Mouse (Mus musculus) intestine, postnatal 0 days (tissue): ENCODE data around the gene Cluh. TPM values are rescaled to one million over a fixed set of nuclear protein-coding genes. Genes with fewer than 3 reads are reported as not detected.

Experiments
- ATAC-seq: fragments of 200-750 bp; cut with Nextera tagmentation; 2 replicates; pipeline ENCODE4 v1.8.0; 2017; ENCODE audit warnings: mild to moderate bottlenecking, moderate TSS enrichment, moderate library complexity
- H3K27ac ChIP-seq: fragments of 300-500 bp; sonication (generic); 2 replicates; pipeline ENCODE4 v1.5.1; 2014; ENCODE audit warnings: mild to moderate bottlenecking, low read depth, low read length, moderate library complexity
- H3K27me3 ChIP-seq: fragments of 300-500 bp; sonication (generic); replicated peaks from 2 replicates; pipeline ENCODE4 v1.6.1; 2014; ENCODE audit warnings: low read length, mixed read lengths; ENCODE audit not compliant: control insufficient read depth, insufficient read depth
- H3K36me3 ChIP-seq: fragments of 300-500 bp; sonication (generic); 2 replicates; pipeline ENCODE4 v1.6.1; 2014; ENCODE audit warnings: mild to moderate bottlenecking, moderate library complexity; ENCODE audit not compliant: control insufficient read depth, insufficient read depth
- H3K4me1 ChIP-seq: fragments of 300-500 bp; sonication (generic); replicated peaks from 2 replicates; pipeline ENCODE4 v1.6.1; 2014; ENCODE audit warnings: antibody characterized with exemption, low read length, mixed read lengths; ENCODE audit not compliant: control insufficient read depth, insufficient read depth
- H3K4me2 ChIP-seq: fragments of 300-500 bp; sonication (generic); replicated peaks from 2 replicates; pipeline ENCODE4 v1.6.1; 2014; ENCODE audit warnings: low read depth, mild to moderate bottlenecking, moderate library complexity
- H3K4me3 ChIP-seq: fragments of 300-500 bp; sonication (generic); 2 replicates; pipeline ENCODE4 v1.5.1; 2014; ENCODE audit warnings: low read depth, low read length
- H3K9ac ChIP-seq: fragments of 300-500 bp; sonication (generic); 2 replicates; pipeline ENCODE4 v1.6.1; 2014; ENCODE audit warnings: mild to moderate bottlenecking, low read depth, low read length
- H3K9me3 ChIP-seq: fragments of 300-500 bp; sonication (generic); 2 replicates; pipeline ENCODE4 v1.6.1; 2016; ENCODE audit warnings: mixed run types; ENCODE audit not compliant: control insufficient read depth
- CTCF ChIP-seq: sonication (generic); IDR thresholded peaks from 2 replicates; pipeline ENCODE4 v1.5.1; 2016; ENCODE audit warnings: low read depth, mild to moderate bottlenecking, control low read depth, antibody characterized with exemption, moderate library complexity
- WGBS: fragments of 180-500 bp; shearing (Covaris S2); extraction: QIAGEN DNeasy Blood & Tissue Kit; methylation state at CpG from one replicate; pipeline ENCODE4 v1.1.7; 2014; 5-methylcytosine and 5-hydroxymethylcytosine counted together
- polyA plus RNA-seq: library from polyadenylated mRNA; unstranded; fragments of >200 nt; fragmentation: Nextera tagmentation; extraction: Ambion mirVana; gene quantifications from 2 replicates; pipeline ENCODE4 v1.2.1, GENCODE M21; 2015

Gene Cluh
- polyA plus RNA-seq, 1 experiment from 2014 or later: 21.4 TPM

DNA sequence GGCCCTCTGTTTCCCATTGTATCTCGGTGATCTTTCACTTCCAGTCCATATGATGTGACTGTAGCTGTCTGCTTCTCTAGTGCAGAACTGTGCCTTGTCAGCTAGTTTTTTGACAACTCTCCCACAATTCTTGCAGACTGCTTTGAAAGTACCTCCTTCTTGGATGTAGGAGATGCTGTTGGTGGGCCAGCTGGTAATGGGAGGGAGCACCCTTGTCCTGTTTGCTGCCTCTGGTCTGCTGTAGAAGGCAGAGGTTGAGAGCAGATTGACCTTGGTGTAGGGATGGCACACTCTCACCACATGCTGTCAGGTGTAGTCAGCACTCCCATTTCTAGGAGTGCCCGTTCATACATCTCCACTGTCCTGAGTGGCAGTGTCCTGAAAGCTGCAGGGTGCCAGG is 19.7 kb downstream of the Cluh start:
- TF ChIP-seq CTCF: no peak
- WGBS: 95% methylated on average over 2 of the region's 2 CpGs
- H3K36me3 ChIP-seq: peaks cover 63% of the 10 kb centered on the region
- H3K4me3 ChIP-seq: no peak overlapping the region
- H3K4me1 ChIP-seq: no peaks in the 10 kb centered on the region
- no peak overlapping the region for H3K27ac ChIP-seq
- ATAC-seq: no peak
- no peak overlapping the region for H3K4me2 ChIP-seq
- no peak overlapping the region for H3K9ac ChIP-seq
- H3K27me3 ChIP-seq: no peaks in the 10 kb centered on the region
- no peaks in the 10 kb centered on the region for H3K9me3 ChIP-seq

DNA sequence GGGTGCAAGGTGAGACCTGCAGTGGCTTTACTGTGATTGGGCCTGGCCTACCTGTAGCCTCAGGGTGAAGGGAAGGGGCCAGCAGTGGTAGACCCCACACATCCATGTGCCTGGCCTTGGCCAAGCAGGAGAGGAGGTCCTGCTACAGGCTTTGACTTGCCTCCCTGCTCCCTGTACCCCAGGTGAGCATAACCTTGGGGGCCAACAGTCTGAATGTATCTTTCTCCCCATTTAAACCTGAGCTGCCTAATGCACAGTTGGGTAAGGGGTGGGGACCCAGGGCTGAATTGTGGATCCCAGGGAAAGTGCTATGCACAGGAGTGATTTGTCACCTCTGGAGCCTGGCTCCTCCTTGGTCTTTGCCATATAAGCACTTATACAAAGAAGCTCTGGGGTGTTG is 20.9 kb downstream of the Cluh start:
- Histone ChIP-seq H3K27me3 (no peaks in the 10 kb centered on the region), H3K4me2 (no peak overlapping the region), H3K27ac (no peak overlapping the region), H3K9me3 (no peaks in the 10 kb centered on the region), H3K4me1 (no peaks in the 10 kb centered on the region), H3K9ac (no peak overlapping the region), H3K36me3 (peaks cover 61% of the 10 kb centered on the region), H3K4me3 (no peak overlapping the region)
- ATAC-seq: no peak
- TF ChIP-seq CTCF: no peak

DNA sequence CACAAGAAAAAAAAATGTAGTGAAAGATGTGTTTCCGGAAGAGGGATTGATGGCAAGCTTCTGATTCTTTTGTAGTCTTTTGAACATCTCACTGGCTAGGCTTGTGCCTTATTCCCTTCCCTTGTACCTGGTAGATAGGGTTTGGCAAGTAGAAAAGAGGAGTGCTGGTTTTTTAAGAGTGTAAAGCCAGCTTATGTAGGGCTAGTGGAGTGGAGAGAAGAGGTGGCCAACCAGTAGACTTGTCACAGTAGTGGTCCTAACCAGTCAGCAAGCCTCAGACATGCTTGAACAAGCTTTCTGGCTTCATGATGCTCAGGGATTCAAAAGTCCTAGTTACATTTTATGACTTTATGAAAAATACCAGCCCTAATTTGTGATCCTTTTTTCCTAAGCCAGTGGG is 21.7 kb downstream of the Cluh start:
- no peak overlapping the region for H3K9ac ChIP-seq
- H3K4me2 ChIP-seq: no peak overlapping the region
- peaks cover 57% of the 10 kb centered on the region for H3K36me3 ChIP-seq
- no peaks in the 10 kb centered on the region for H3K27me3 ChIP-seq
- no peaks in the 10 kb centered on the region for H3K9me3 ChIP-seq
- ATAC-seq: no peak
- no peaks in the 10 kb centered on the region for H3K4me1 ChIP-seq
- TF ChIP-seq CTCF: no peak
- no peak overlapping the region for H3K4me3 ChIP-seq
- 79% methylated on average over 1 of the region's 1 CpGs for WGBS
- no peak overlapping the region for H3K27ac ChIP-seq

DNA sequence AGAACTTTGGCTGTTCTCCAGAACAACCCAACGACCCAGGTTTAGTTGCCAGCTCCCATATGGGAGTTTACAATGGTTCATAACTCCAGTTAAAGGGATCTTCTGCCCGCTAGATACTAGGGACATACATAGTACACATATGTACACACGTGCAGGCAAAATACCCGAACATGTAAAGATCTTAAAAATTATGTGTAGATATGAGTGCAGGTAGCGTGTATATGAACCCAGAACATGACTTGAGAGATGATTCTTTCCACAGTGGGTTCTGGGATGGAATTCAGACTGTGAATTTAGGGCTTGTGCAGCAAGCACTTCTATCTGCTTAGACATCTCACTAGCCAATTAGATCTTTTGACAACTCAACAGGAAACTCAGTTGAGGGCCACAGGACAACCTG is 22.5 kb downstream of the Cluh start:
- Histone ChIP-seq H3K4me3 (no peak overlapping the region), H3K9ac (no peak overlapping the region), H3K27me3 (no peaks in the 10 kb centered on the region), H3K9me3 (no peaks in the 10 kb centered on the region), H3K36me3 (peaks cover 52% of the 10 kb centered on the region), H3K4me2 (no peak overlapping the region), H3K4me1 (no peaks in the 10 kb centered on the region), H3K27ac (no peak overlapping the region)
- TF ChIP-seq CTCF: no peak
- 83% methylated on average over 5 of the region's 5 CpGs for WGBS
- no peak for ATAC-seq

DNA sequence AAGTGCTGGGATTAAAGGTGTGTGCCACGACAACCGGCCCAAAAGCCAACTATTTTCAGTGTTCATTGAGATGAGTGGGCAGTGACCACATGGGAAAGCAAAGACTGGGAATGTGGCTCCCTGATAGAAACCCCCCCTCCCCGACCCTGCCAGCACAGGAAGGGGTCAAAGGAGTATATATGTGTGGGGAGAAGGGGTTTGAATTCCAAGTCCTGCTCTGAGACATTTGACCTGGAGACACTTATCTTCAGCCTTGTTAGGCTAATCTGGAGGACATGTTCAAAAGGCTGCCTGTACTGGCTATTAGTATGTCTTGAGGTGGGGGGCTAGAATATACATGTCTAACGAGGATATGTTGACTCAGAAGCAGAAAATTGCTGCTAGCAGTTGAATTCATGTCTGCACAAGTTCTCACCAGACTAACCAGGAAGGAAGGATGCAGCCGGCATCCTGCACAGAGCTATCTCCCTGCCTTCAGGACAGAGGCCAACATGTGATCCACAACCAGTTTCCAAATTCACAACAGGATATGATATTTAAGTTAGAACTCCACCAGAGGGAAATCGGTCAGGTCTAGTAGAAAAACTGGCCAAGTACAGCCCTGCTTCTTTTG is 23.7 kb downstream of the Cluh start:
- Histone ChIP-seq H3K27me3 (no peaks in the 10 kb centered on the region), H3K4me3 (no peak overlapping the region), H3K4me1 (no peaks in the 10 kb centered on the region), H3K9me3 (no peaks in the 10 kb centered on the region), H3K4me2 (no peak overlapping the region), H3K9ac (no peak overlapping the region), H3K27ac (no peak overlapping the region), H3K36me3 (peaks cover 50% of the 10 kb centered on the region)
- no peak for TF ChIP-seq CTCF
- WGBS: 77% methylated on average over 6 of the region's 6 CpGs
- peak; percentile 28; the same call in 1 of the 2 replicates for ATAC-seq

DNA sequence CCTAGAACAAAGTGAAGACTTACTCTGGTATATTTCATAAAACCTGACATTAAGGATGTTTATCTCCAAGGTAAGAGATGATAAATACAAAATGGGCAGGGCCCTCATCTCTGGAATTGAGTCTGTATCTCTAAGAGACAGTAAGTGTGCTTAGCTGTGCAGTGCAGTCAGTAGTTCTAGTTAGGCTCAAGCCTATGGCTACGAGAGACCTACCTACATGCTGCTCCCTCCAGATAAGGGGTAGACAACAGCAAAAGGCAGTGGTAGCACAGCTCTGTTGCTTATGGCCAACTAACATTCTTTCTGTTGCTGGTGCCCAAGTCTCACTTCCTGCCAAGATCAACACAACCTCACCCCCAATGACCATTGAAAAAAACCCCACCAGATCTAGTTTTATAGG is 24.3 kb downstream of the Cluh start:
- Histone ChIP-seq H3K9me3 (no peaks in the 10 kb centered on the region), H3K27ac (no peak overlapping the region), H3K27me3 (no peaks in the 10 kb centered on the region), H3K36me3 (peaks cover 50% of the 10 kb centered on the region), H3K4me2 (no peak overlapping the region), H3K4me3 (no peak overlapping the region), H3K4me1 (no peaks in the 10 kb centered on the region), H3K9ac (no peak overlapping the region)
- TF ChIP-seq CTCF: no peak
- no peak for ATAC-seq
- 65% methylated on average over 1 of the region's 1 CpGs for WGBS

DNA sequence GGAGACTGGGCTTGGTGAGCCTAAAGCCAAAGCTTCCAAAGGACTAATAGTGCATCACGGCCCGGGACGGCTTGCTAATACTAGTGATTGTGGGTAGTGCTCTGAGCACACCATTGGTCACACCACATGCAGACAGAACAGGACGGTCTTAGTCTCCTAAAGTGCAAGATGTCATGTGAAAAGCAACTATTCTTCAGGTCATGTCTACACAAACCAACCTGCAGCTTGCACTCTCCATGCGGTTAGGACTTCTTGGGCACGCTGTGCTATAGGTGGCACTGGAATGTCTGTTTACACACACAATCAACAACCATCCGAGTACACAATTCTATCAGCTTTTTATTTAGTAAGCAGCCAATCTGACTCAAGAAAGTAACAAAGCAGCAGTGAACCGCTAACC is 25.4 kb downstream of the Cluh start:
- no peak for ATAC-seq
- no peaks in the 10 kb centered on the region for H3K4me1 ChIP-seq
- 91% methylated on average over 8 of the region's 8 CpGs for WGBS
- H3K36me3 ChIP-seq: peaks cover 50% of the 10 kb centered on the region
- no peak overlapping the region for H3K9ac ChIP-seq
- H3K27me3 ChIP-seq: no peaks in the 10 kb centered on the region
- no peak overlapping the region for H3K4me2 ChIP-seq
- H3K27ac ChIP-seq: no peak overlapping the region
- no peaks in the 10 kb centered on the region for H3K9me3 ChIP-seq
- TF ChIP-seq CTCF: no peak
- H3K4me3 ChIP-seq: no peak overlapping the region
